Mouse (Mus musculus) bone marrow, adult 2 months (tissue): Measurements from ENCODE around the gene Arfgef2. TPM values are rescaled to one million over a fixed set of nuclear protein-coding genes. Genes with fewer than 3 reads are reported as not detected.

ENCODE experiments used
- H3K27ac ChIP-seq: fragments of 200-500 bp; 2 replicates; pipeline ENCODE4 v1.5.1; 2012; ENCODE audit warnings: low read depth, mild to moderate bottlenecking, control low read depth, inconsistent platforms, low read length; ENCODE audit not compliant: control insufficient read depth, poor library complexity, insufficient read depth
- H3K4me1 ChIP-seq: fragments of 200-500 bp; 2 replicates; pipeline ENCODE4 v1.6.1; 2011; ENCODE audit warnings: low read length; ENCODE audit not compliant: control insufficient read depth, insufficient read depth
- H3K4me3 ChIP-seq: fragments of 200-500 bp; replicated peaks from 2 replicates; pipeline ENCODE3; 2011; ENCODE audit warnings: mild to moderate bottlenecking, low read depth, low read length, control low read depth; ENCODE audit not compliant: control insufficient read depth
- CTCF ChIP-seq: fragments of 200-500 bp; IDR thresholded peaks from 2 replicates; pipeline ENCODE4 v1.5.1; 2011; ENCODE audit warnings: low read length, control low read depth; ENCODE audit not compliant: control insufficient read depth, insufficient read depth
- POLR2A ChIP-seq: fragments of 200-500 bp; IDR thresholded peaks from 2 replicates; pipeline ENCODE4 v1.6.1; 2011; ENCODE audit warnings: low read depth, mild to moderate bottlenecking, control low read depth, low read length, borderline replicate concordance; ENCODE audit not compliant: control insufficient read depth
- WGBS: fragments of 180-500 bp; shearing (Covaris S2); methylation state at CpG from one replicate; pipeline ENCODE4 v1.1.7; 2018; 5-methylcytosine and 5-hydroxymethylcytosine counted together
- polyA plus RNA-seq: library from polyadenylated mRNA; stranded (reverse); fragments of >200 nt; gene quantifications from 2 replicates; pipeline ENCODE4 v1.2.4, GENCODE M21; 2011; ENCODE audit warnings: low replicate concordance; ENCODE audit not compliant: missing spikeins, insufficient read depth, insufficient read length

Arfgef2 gene
- polyA plus RNA-seq, 1 experiment, result 18.3 TPM

DNA sequence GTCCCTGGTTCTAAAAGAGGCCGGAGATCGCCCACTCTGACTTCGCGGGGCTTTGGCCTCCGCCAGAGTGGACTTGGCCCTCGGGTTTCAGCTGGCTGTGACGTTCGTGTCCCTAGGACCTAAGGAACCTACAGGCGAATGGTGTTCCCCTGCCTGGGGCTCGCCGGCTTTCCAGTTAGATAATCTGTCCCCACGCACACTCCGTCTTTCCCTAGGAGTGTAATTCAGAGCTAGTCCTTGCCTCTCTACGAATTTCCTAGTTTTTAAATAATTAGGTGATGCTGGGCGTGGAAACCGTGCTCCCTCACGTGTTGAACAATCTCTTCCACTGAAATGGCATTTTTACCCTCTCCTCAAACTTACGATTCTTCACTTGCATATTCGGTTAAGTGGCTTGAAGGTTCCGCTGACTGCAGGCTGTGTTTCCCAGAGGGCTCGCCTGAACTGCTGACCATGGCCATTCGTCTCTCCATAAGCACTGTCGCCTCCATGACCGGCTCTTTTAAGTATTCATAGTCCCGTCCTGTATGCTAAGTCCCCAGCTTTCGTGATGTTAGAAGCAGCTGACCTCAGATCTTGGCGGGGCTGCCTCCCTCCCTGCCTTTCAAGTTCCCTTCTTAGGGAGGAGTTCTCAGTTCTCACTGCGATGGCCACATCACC is 101.3 kb downstream of the Arfgef2 start:
- Histone ChIP-seq H3K4me1 (peaks cover 1% of the 10 kb centered on the region; the same call in 1 of the 2 replicates), H3K4me3 (peak overlapping the region; percentile 82), H3K27ac (peak overlapping the region; percentile 94)
- under 1% methylated on average over 28 of the region's 28 CpGs for WGBS
- TF ChIP-seq CTCF, result no peak

DNA sequence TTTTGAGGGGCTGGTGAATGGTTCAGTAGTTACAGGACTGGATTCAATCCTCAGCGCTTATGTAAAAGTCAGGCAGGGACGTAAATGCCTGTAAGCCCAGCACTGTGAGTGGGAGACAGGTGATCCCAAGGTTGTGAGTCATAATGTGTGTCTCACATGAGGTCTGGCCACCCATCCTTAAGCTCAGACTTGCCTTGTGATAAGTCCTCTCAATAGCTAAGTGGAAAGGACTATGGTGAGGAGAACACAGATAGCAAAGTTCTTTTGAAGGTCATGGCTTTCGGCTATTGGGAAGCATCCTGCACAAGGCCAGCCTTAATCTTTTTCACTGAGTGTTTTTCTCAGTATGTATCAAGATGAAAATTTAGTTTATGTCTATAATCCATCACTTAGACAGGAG is 104.3 kb downstream of the Arfgef2 start:
- 91% methylated on average over 3 of the region's 3 CpGs for WGBS
- no peak for TF ChIP-seq CTCF
- TF ChIP-seq POLR2A, result no peak
- no peak overlapping the region for H3K27ac ChIP-seq
- peaks cover 1% of the 10 kb centered on the region; the same call in 1 of the 2 replicates for H3K4me1 ChIP-seq
- H3K4me3 ChIP-seq, result no peak overlapping the region

DNA sequence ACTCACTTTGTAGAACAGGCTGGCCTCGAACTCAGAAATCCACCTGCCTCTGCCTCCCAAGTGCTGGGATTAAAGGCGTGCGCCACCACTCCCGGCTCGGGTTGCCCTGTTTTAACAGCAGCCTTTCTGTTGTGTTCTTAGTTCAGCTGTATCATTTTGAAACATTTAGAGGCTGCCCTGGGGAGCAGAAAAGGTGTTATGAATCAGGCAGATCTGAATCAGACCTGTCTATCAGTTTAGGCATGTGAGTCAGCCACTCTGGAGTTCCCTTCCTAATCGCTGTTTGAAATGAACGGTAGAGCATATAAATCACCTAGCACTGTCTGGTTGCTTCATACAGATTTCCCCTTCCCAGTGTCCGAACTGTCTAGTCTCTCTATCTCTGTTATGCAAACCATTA is 105.1 kb downstream of the Arfgef2 start:
- no peak overlapping the region for H3K4me3 ChIP-seq
- H3K4me1 ChIP-seq, result no peaks in the 10 kb centered on the region; the same call in 1 of the 2 replicates
- WGBS, result 77% methylated on average over 8 of the region's 8 CpGs
- no peak overlapping the region for H3K27ac ChIP-seq
- TF ChIP-seq POLR2A, result no peak
- TF ChIP-seq CTCF, result no peak

DNA sequence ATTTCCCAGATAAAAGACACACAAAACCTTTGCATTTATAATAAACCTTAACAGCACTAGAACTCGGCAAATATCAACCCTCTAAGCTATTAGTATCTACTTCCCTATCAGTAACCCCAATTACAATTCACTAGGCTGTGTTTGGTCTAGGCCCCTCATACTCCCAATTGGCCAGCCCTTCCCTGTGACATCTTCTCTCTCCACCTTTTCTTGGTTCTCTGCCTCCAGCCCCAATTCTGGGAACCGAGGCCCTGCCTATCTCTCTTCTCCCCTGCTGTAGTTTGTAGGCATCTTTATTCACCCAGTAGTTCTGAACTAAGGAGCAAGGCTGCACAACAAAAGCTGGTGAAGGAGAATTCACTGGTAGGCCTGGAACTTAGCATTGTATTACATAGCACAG is 118.6 kb downstream of the Arfgef2 start:
- Histone ChIP-seq H3K4me3 (no peak overlapping the region), H3K4me1 (no peaks in the 10 kb centered on the region), H3K27ac (no peak overlapping the region)
- TF ChIP-seq CTCF (no peak), POLR2A (no peak)
- 87% methylated on average over 2 of the region's 2 CpGs for WGBS

DNA sequence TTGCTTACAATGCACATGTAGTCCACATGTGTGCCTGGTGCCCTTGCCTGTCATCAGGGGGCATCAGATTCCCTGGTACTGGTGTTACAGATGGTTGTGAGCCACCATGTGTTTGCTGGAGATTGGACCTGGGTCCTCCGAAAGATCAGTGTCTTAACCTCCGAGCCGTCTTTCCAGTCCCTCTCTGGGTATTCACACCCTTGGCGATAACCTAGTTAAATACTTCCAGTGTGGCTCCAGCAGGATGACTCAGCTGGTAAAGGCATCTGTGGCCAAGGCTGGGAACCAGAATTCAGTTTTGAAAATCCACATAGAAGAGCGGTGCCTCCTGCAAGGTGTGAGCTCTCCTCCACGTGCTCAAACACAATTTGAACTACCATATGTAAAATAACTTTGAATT is 128.6 kb downstream of the Arfgef2 start:
- 93% methylated on average over 6 of the region's 6 CpGs for WGBS
- Histone ChIP-seq H3K4me1 (no peaks in the 10 kb centered on the region), H3K4me3 (no peak overlapping the region), H3K27ac (no peak overlapping the region)
- TF ChIP-seq POLR2A (no peak), CTCF (no peak)

DNA sequence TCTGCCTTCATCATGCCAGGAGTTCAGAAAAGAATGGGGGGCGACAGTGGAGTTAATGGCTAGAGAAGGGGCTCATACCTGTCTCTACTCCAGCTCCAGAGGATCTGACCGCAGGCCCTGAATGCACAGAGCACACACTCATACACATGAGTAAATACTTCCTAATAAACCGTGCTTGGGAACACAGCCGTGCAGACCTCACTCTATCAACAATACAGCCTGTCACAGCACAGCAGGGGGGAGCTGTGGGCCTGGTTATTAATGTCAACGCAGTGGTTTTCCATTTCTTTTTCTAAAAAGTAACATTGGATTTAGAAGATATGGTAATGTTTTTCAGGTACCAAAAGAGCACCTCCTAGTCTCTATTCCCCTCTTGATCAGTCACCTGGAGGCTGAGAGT is 129.0 kb downstream of the Arfgef2 start:
- no peaks in the 10 kb centered on the region for H3K4me1 ChIP-seq
- no peak overlapping the region for H3K27ac ChIP-seq
- WGBS, result 95% methylated on average over 5 of the region's 5 CpGs
- H3K4me3 ChIP-seq, result no peak overlapping the region
- TF ChIP-seq CTCF (no peak), POLR2A (no peak)

DNA sequence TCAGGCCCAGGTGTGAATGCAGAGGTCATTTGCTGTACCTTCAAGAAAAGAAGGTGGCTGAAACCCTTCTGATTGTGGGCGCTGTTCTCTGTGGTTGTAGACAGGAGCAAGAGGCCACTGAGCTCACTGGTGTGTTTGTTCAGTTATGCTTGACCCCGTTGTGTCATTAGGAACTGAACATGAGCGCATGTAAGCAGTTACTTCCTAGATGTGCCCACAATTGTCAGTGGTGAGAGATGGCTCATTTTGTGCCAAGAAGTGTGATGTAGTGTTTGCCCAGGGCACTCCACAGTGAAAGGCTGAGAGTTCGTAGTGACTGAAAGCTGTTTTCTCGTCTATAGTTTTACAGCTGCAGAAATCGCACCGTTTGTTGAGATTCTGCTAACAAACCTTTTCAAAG is 130.2 kb downstream of the Arfgef2 start:
- TF ChIP-seq POLR2A (no peak), CTCF (no peak)
- no peak overlapping the region for H3K27ac ChIP-seq
- H3K4me3 ChIP-seq, result no peak overlapping the region
- H3K4me1 ChIP-seq, result no peaks in the 10 kb centered on the region
- WGBS, result 90% methylated on average over 7 of the region's 7 CpGs

DNA sequence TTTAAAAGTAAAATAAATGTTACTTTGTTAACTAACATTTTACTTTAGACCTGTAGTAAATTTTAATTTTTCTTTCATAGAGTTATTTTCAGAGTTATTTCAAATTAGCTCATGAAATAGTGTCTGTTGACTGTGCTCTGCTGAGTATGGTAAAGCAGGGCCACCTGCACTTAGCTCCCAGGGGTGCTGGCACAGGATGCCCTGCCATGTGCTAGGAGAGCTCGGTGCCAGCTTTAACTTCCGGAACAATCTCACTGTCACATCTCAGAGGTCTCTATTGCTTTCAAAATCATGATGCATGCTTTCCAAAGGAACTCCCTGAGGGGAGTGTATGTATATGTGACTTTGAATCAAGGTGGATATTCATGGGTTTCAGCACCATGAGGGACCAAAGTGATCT is 130.8 kb downstream of the Arfgef2 start:
- Histone ChIP-seq H3K27ac (no peak overlapping the region), H3K4me3 (no peak overlapping the region), H3K4me1 (no peaks in the 10 kb centered on the region)
- 90% methylated on average over 2 of the region's 2 CpGs for WGBS
- TF ChIP-seq CTCF (no peak), POLR2A (no peak)

DNA sequence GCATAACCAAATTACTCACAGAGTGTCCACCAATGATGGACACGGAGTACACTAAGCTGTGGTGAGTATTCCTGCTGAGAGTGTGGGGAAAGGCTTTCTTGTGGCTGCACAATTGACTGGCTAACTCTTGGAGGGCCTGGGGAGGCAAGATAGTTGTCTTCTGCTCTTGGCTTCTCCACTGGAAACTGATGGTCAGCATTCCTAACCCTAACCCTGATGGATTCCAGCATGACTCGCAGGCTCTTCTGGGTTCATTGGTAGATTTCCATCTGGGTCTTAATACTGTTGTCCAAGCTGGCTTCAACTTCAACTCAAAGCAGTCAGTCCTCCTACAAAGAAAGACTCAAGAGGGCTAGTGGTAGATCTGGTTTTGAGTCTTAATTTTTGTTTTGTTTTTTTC is 137.8 kb downstream of the Arfgef2 start:
- 92% methylated on average over 2 of the region's 2 CpGs for WGBS
- Histone ChIP-seq H3K27ac (no peak overlapping the region), H3K4me1 (no peaks in the 10 kb centered on the region), H3K4me3 (no peak overlapping the region)
- TF ChIP-seq CTCF (no peak), POLR2A (no peak)
